Mouse (Mus musculus): ENCODE results near the gene Defa23. TPM values are rescaled to one million over a fixed set of nuclear protein-coding genes. Genes with fewer than 3 reads are reported as not detected.
"Not testable (repeated sequence)": the region's sequence is repeated elsewhere in the genome, so short reads cannot be mapped to it uniquely, and the experiment has no call there.

Defa23 gene
- total RNA-seq (2021): not detected
- long read RNA-seq, experiment 1: 0 reads
- long read RNA-seq, experiment 2: 0 reads

- not testable (repeated sequence) for DNase-seq (ENCODE audit: low spot score in 2 of 2)
Observed at GRCm38 (mm10) chr8:21054747-21055146, at the start of gene Defa23. Gene Defa23, plus strand, starts transcription at chr8:21055047.

GRCm38 (mm10) chr8:21006801-21007200 is 48.0 kb upstream of the Defa23 start:
- DNase-seq (ENCODE audit: low spot score in 2 of 2): no peak

GRCm38 (mm10) chr8:21008578-21008977 is 46.3 kb upstream of the Defa23 start:
- DNase-seq (ENCODE audit: low spot score in 2 of 2): not testable (repeated sequence)

- DNase-seq (ENCODE audit: low spot score in 2 of 2): not testable (repeated sequence)
Observed at GRCm38 (mm10) chr8:21010548-21010947, 44.3 kb upstream of the Defa23 start.

- not testable (repeated sequence) for DNase-seq (ENCODE audit: low spot score in 2 of 2)
Observed at GRCm38 (mm10) chr8:21025245-21025644, 29.6 kb upstream of the Defa23 start, which contains the start of gene Defa21. Gene Defa21, plus strand, starts transcription at chr8:21025545.

GRCm38 (mm10) chr8:21064738-21065137 is 9.9 kb downstream of the Defa23 start, which contains the start of gene Defa35:
Gene Defa35, plus strand, starts transcription at chr8:21065038.
- not testable (repeated sequence) for DNase-seq (ENCODE audit: low spot score in 2 of 2)

- DNase-seq (ENCODE audit: low spot score in 2 of 2): not testable (repeated sequence)
Observed at GRCm38 (mm10) chr8:21084142-21084541, 29.3 kb downstream of the Defa23 start, which contains the start of gene Defa25. Gene Defa25, plus strand, starts transcription at chr8:21084442.

- DNase-seq (ENCODE audit: low spot score in 2 of 2): no peak
Observed at GRCm38 (mm10) chr8:21093106-21093505, 38.3 kb downstream of the Defa23 start.

GRCm38 (mm10) chr8:21095950-21096349 is 41.1 kb downstream of the Defa23 start, which contains the start of gene Gm14851:
Gene Gm14851, minus strand, starts transcription at chr8:21096050.
- DNase-seq (ENCODE audit: low spot score in 2 of 2): not testable (repeated sequence)

Other genes with a start within 250 kb of the Defa23 start
- not detected for gene Defb33, start 162.4 kb upstream of the Defa23 start, total RNA-seq (2021)
- not detected for gene Gm15056, start 152.4 kb upstream of the Defa23 start, total RNA-seq (2021)
- not detected for gene Gm6040, start 133.0 kb upstream of the Defa23 start, total RNA-seq (2021)
- not detected for gene AY761185, start 110.3 kb upstream of the Defa23 start, total RNA-seq (2021)
- gene Defa21, start 29.5 kb upstream of the Defa23 start, total RNA-seq (2021): not detected
- gene Defa35, start 10.0 kb downstream of the Defa23 start, total RNA-seq (2021): not detected
- not detected for gene Defa25, start 29.4 kb downstream of the Defa23 start, total RNA-seq (2021)
- not detected for gene Gm14851, start 41.0 kb downstream of the Defa23 start, total RNA-seq (2021)
- gene Defa30, start 79.6 kb downstream of the Defa23 start, total RNA-seq (2021): not detected
- not detected for gene Defa22, start 107.2 kb downstream of the Defa23 start, total RNA-seq (2021)
- gene Defa31, start 136.6 kb downstream of the Defa23 start, total RNA-seq (2021): not detected
- not detected for gene Gm15293, start 146.5 kb downstream of the Defa23 start, total RNA-seq (2021)
- gene Gm15292, start 194.7 kb downstream of the Defa23 start, total RNA-seq (2021): not detected

All from layer of hippocampus, postnatal 14 days (tissue).